Mouse (Mus musculus): ENCODE data around the gene Nup107. TPM values are rescaled to one million over a fixed set of nuclear protein-coding genes. Genes with fewer than 3 reads are reported as not detected.
"Not testable (repeated sequence)": the region's sequence is repeated elsewhere in the genome, so short reads cannot be mapped to it uniquely, and the experiment has no call there.

Nup107 gene
- polyA plus RNA-seq, 1 experiment from 2014 or later: 82.8 TPM

- DNase-seq (ENCODE audit: low spot score) (no peak), ATAC-seq (ENCODE audit: low FRiP score) (no peak)
- no peaks in the 10 kb centered on the region for H3K4me1 ChIP-seq (replicated peaks; ENCODE audit: control insufficient read depth, insufficient read depth, low read length)
- no peak overlapping the region for H3K4me3 ChIP-seq (ENCODE audit: low read depth, low read length)
- WGBS: 97% methylated on average over 10 of the region's 10 CpGs
- no peaks in the 10 kb centered on the region for H3K27me3 ChIP-seq (ENCODE audit: control insufficient read depth, insufficient read depth, low read length)
- H3K36me3 ChIP-seq (ENCODE audit: control insufficient read depth, insufficient read depth, low read length): peaks cover 4% of the 10 kb centered on the region; the same call in 1 of the 2 replicates
- H3K9ac ChIP-seq (ENCODE audit: low read depth, low read length): no peak overlapping the region
- no peak overlapping the region for H3K4me2 ChIP-seq (replicated peaks; ENCODE audit: low read depth, low read length)
- no peak overlapping the region for H3K27ac ChIP-seq (ENCODE audit: low read depth, low read length)
- H3K9me3 ChIP-seq (ENCODE audit: control insufficient read depth, low read length): no peaks in the 10 kb centered on the region
Observed at GRCm38 (mm10) chr10:117749050-117749686, 43.3 kb downstream of the Nup107 start.

- H3K9ac ChIP-seq (ENCODE audit: low read depth, low read length): no peak overlapping the region
- no peak overlapping the region for H3K4me3 ChIP-seq (ENCODE audit: low read depth, low read length)
- no peaks in the 10 kb centered on the region for H3K9me3 ChIP-seq (ENCODE audit: control insufficient read depth, low read length)
- H3K4me2 ChIP-seq (replicated peaks; ENCODE audit: low read depth, low read length): no peak overlapping the region
- DNase-seq (ENCODE audit: low spot score) (no peak), ATAC-seq (ENCODE audit: low FRiP score) (no peak)
- H3K27me3 ChIP-seq (ENCODE audit: control insufficient read depth, insufficient read depth, low read length): no peaks in the 10 kb centered on the region
- H3K27ac ChIP-seq (ENCODE audit: low read depth, low read length): no peak overlapping the region
- no peaks in the 10 kb centered on the region for H3K4me1 ChIP-seq (replicated peaks; ENCODE audit: control insufficient read depth, insufficient read depth, low read length)
- WGBS: 90% methylated on average over 10 of the region's 10 CpGs
- H3K36me3 ChIP-seq (ENCODE audit: control insufficient read depth, insufficient read depth, low read length): peaks cover 4% of the 10 kb centered on the region; the same call in 1 of the 2 replicates
Observed at GRCm38 (mm10) chr10:117748276-117749049, 44.0 kb downstream of the Nup107 start.

GRCm38 (mm10) chr10:117747711-117748110, 44.8 kb downstream of the Nup107 start:
- H3K9ac ChIP-seq (ENCODE audit: low read depth, low read length): no peak overlapping the region
- no peaks in the 10 kb centered on the region for H3K4me1 ChIP-seq (replicated peaks; ENCODE audit: control insufficient read depth, insufficient read depth, low read length)
- no peak overlapping the region for H3K27ac ChIP-seq (ENCODE audit: low read depth, low read length)
- H3K36me3 ChIP-seq (ENCODE audit: control insufficient read depth, insufficient read depth, low read length): peaks cover 4% of the 10 kb centered on the region; the same call in 1 of the 2 replicates
- WGBS: 94% methylated on average over 7 of the region's 7 CpGs
- DNase-seq (ENCODE audit: low spot score) (no peak), ATAC-seq (ENCODE audit: low FRiP score) (no peak)
- H3K9me3 ChIP-seq (ENCODE audit: control insufficient read depth, low read length): no peaks in the 10 kb centered on the region
- H3K4me3 ChIP-seq (ENCODE audit: low read depth, low read length): no peak overlapping the region
- H3K27me3 ChIP-seq (ENCODE audit: control insufficient read depth, insufficient read depth, low read length): no peaks in the 10 kb centered on the region
- no peak overlapping the region for H3K4me2 ChIP-seq (replicated peaks; ENCODE audit: low read depth, low read length)

- ATAC-seq (ENCODE audit: low FRiP score): peak; percentile 98
- Histone ChIP-seq H3K27me3 (ENCODE audit: control insufficient read depth, insufficient read depth, low read length) (no peaks in the 10 kb centered on the region), H3K4me2 (replicated peaks; ENCODE audit: low read depth, low read length) (peak within 1 kb of the TSS; percentile 88), H3K9me3 (ENCODE audit: control insufficient read depth, low read length) (no peaks in the 10 kb centered on the region), H3K4me3 (ENCODE audit: low read depth, low read length) (peak within 1 kb of the TSS; percentile 50), H3K27ac (ENCODE audit: low read depth, low read length) (no peak within 1 kb of the TSS), H3K4me1 (replicated peaks; ENCODE audit: control insufficient read depth, insufficient read depth, low read length) (no peaks in the 10 kb centered on the region), H3K36me3 (ENCODE audit: control insufficient read depth, insufficient read depth, low read length) (peaks cover 4% of the 10 kb centered on the region; the same call in 1 of the 2 replicates), H3K9ac (ENCODE audit: low read depth, low read length) (peak within 1 kb of the TSS; percentile 52)
- peak; percentile 97 for DNase-seq (ENCODE audit: low spot score)
- WGBS: 20% methylated on average over 29 of the region's 46 CpGs
Observed at GRCm38 (mm10) chr10:117746297-117746883, 46.1 kb downstream of the Nup107 start, which contains the start of gene Slc35e3. Slc35e3 (minus strand) TSS chr10:117746365.

- not testable (repeated sequence) for H3K36me3 ChIP-seq (ENCODE audit: control insufficient read depth, insufficient read depth, low read length); H3K27ac ChIP-seq (ENCODE audit: low read depth, low read length); H3K27me3 ChIP-seq (ENCODE audit: control insufficient read depth, insufficient read depth, low read length); H3K9me3 ChIP-seq (ENCODE audit: control insufficient read depth, low read length); H3K4me1 ChIP-seq (replicated peaks; ENCODE audit: control insufficient read depth, insufficient read depth, low read length)
- Histone ChIP-seq H3K4me3 (ENCODE audit: low read depth, low read length) (peak overlapping the region; percentile 50), H3K4me2 (replicated peaks; ENCODE audit: low read depth, low read length) (peak overlapping the region; percentile 88), H3K9ac (ENCODE audit: low read depth, low read length) (peak overlapping the region; percentile 52)
- DNase-seq (ENCODE audit: low spot score) (peak; percentile 46), ATAC-seq (ENCODE audit: low FRiP score) (peak; percentile 53)
- WGBS: 3% methylated on average over 12 of the region's 46 CpGs
Observed at GRCm38 (mm10) chr10:117745570-117746296, 46.8 kb downstream of the Nup107 start.

GRCm38 (mm10) chr10:117743917-117744316, 48.6 kb downstream of the Nup107 start:
- DNase-seq (ENCODE audit: low spot score) (no peak), ATAC-seq (ENCODE audit: low FRiP score) (no peak)
- Histone ChIP-seq H3K9ac (ENCODE audit: low read depth, low read length) (no peak overlapping the region), H3K36me3 (ENCODE audit: control insufficient read depth, insufficient read depth, low read length) (no peaks in the 10 kb centered on the region), H3K27ac (ENCODE audit: low read depth, low read length) (no peak overlapping the region; the same call in 1 of the 2 replicates), H3K4me2 (replicated peaks; ENCODE audit: low read depth, low read length) (no peak overlapping the region), H3K4me1 (replicated peaks; ENCODE audit: control insufficient read depth, insufficient read depth, low read length) (no peaks in the 10 kb centered on the region), H3K9me3 (ENCODE audit: control insufficient read depth, low read length) (no peaks in the 10 kb centered on the region), H3K27me3 (ENCODE audit: control insufficient read depth, insufficient read depth, low read length) (no peaks in the 10 kb centered on the region), H3K4me3 (ENCODE audit: low read depth, low read length) (no peak overlapping the region)
- WGBS: 87% methylated on average over 4 of the region's 4 CpGs

GRCm38 (mm10) chr10:117743182-117743581, 49.3 kb downstream of the Nup107 start:
- H3K4me2 ChIP-seq (replicated peaks; ENCODE audit: low read depth, low read length): no peak overlapping the region
- ATAC-seq (ENCODE audit: low FRiP score): no peak

GRCm38 (mm10) chr10:117742618-117743017, 49.9 kb downstream of the Nup107 start:
- Histone ChIP-seq H3K27me3 (ENCODE audit: control insufficient read depth, insufficient read depth, low read length) (no peaks in the 10 kb centered on the region), H3K4me3 (ENCODE audit: low read depth, low read length) (no peak overlapping the region), H3K27ac (ENCODE audit: low read depth, low read length) (no peak overlapping the region), H3K9ac (ENCODE audit: low read depth, low read length) (no peak overlapping the region), H3K9me3 (ENCODE audit: control insufficient read depth, low read length) (no peaks in the 10 kb centered on the region), H3K4me1 (replicated peaks; ENCODE audit: control insufficient read depth, insufficient read depth, low read length) (no peaks in the 10 kb centered on the region), H3K4me2 (replicated peaks; ENCODE audit: low read depth, low read length) (no peak overlapping the region), H3K36me3 (ENCODE audit: control insufficient read depth, insufficient read depth, low read length) (no peaks in the 10 kb centered on the region)
- ATAC-seq (ENCODE audit: low FRiP score) (no peak), DNase-seq (ENCODE audit: low spot score) (no peak)
- 91% methylated on average over 4 of the region's 4 CpGs for WGBS

More at GRCm38 (mm10) chr10:117743182-117743581, 49.3 kb downstream of the Nup107 start:
- H3K4me1 ChIP-seq (replicated peaks; ENCODE audit: control insufficient read depth, insufficient read depth, low read length): no peaks in the 10 kb centered on the region
- H3K9me3 ChIP-seq (ENCODE audit: control insufficient read depth, low read length): no peaks in the 10 kb centered on the region
- no peak for DNase-seq (ENCODE audit: low spot score)
- no peak overlapping the region for H3K4me3 ChIP-seq (ENCODE audit: low read depth, low read length)
- no peaks in the 10 kb centered on the region for H3K36me3 ChIP-seq (ENCODE audit: control insufficient read depth, insufficient read depth, low read length)
- WGBS: 89% methylated on average over 2 of the region's 2 CpGs
- no peaks in the 10 kb centered on the region for H3K27me3 ChIP-seq (ENCODE audit: control insufficient read depth, insufficient read depth, low read length)
- no peak overlapping the region for H3K9ac ChIP-seq (ENCODE audit: low read depth, low read length)
- no peak overlapping the region for H3K27ac ChIP-seq (ENCODE audit: low read depth, low read length)
